Mouse (Mus musculus) kidney, postnatal 0 days (tissue): ENCODE measurements at regions not wholly inside any gene's neighbourhood (a gene's known extent, or its start where the extent isn't known, plus 50 kb on each side); places are given as distances from the start of the nearest gene placed in this dataset.

Experiments
- ATAC-seq: fragments of 200-750 bp; cut with Nextera tagmentation; replicated peaks from 2 replicates; pipeline ENCODE4 v1.8.0; 2017; ENCODE audit warnings: low read depth, moderate number of reproducible peaks, moderate TSS enrichment, moderate library complexity; ENCODE audit not compliant: low FRiP score
- DNase-seq: peaks from one replicate; pipeline ENCODE4 v3.0.0-alpha.2; 2016; ENCODE audit warnings: low spot score
- H3K27ac ChIP-seq: fragments of 300-500 bp; sonication (generic); 2 replicates; pipeline ENCODE4 v1.5.1; 2014; ENCODE audit warnings: mild to moderate bottlenecking
- H3K27me3 ChIP-seq: fragments of 300-500 bp; sonication (generic); 2 replicates; pipeline ENCODE4 v1.6.1; 2014; ENCODE audit warnings: low read length, mixed read lengths; ENCODE audit not compliant: insufficient read depth
- H3K36me3 ChIP-seq: fragments of 300-500 bp; sonication (generic); 2 replicates; pipeline ENCODE4 v1.6.1; 2014; ENCODE audit warnings: low read length, mixed read lengths; ENCODE audit not compliant: insufficient read depth
- H3K4me1 ChIP-seq: fragments of 300-500 bp; sonication (generic); replicated peaks from 2 replicates; pipeline ENCODE4 v1.6.1; 2014; ENCODE audit warnings: antibody characterized with exemption, low read length, mixed read lengths; ENCODE audit not compliant: insufficient read depth
- H3K4me2 ChIP-seq: fragments of 300-500 bp; sonication (generic); 2 replicates; pipeline ENCODE4 v1.6.1; 2014; ENCODE audit warnings: mild to moderate bottlenecking, low read length, moderate library complexity, mixed read lengths
- H3K4me3 ChIP-seq: fragments of 300-500 bp; sonication (generic); replicated peaks from 2 replicates; pipeline ENCODE4 v1.5.1; 2014; ENCODE audit warnings: low read depth, low read length
- H3K9ac ChIP-seq: fragments of 300-500 bp; sonication (generic); 2 replicates; pipeline ENCODE4 v1.6.1; 2014; ENCODE audit warnings: low read depth, low read length
- H3K9me3 ChIP-seq: fragments of 300-500 bp; sonication (generic); replicated peaks from 2 replicates; pipeline ENCODE4 v1.6.1; 2016; ENCODE audit warnings: low read length, inconsistent platforms, mixed read lengths
- CTCF ChIP-seq: IDR thresholded peaks from 2 replicates; pipeline ENCODE4 v1.5.1; 2016; ENCODE audit warnings: antibody characterized with exemption, low read depth, mild to moderate bottlenecking, moderate library complexity
- WGBS: fragments of 180-500 bp; shearing (Covaris S2); extraction: QIAGEN DNeasy Blood & Tissue Kit; methylation state at CpG from one replicate; pipeline ENCODE4 v1.1.7; 2014; 5-methylcytosine and 5-hydroxymethylcytosine counted together

GRCm38 (mm10) chr17:42934068-42934467 lies 57.6 kb upstream of the Cd2ap start:
- no peaks in the 10 kb centered on the region for H3K36me3 ChIP-seq
- DNase-seq = no peak
- H3K27me3 ChIP-seq = no peaks in the 10 kb centered on the region
- no peak overlapping the region for H3K4me3 ChIP-seq
- H3K9ac ChIP-seq = no peak overlapping the region
- H3K4me2 ChIP-seq = no peak overlapping the region
- H3K9me3 ChIP-seq = no peaks in the 10 kb centered on the region
- ATAC-seq = peak; percentile 69
- no peak for TF ChIP-seq CTCF
- H3K4me1 ChIP-seq = no peaks in the 10 kb centered on the region
- H3K27ac ChIP-seq = peak overlapping the region; percentile 51; the same call in 1 of the 2 replicates
- 32% methylated on average over 3 of the region's 3 CpGs for WGBS

- H3K4me1 ChIP-seq = no peaks in the 10 kb centered on the region
- DNase-seq (no peak), ATAC-seq (peak; percentile 52; the same call in 1 of the 2 replicates)
- no peak overlapping the region for H3K9ac ChIP-seq
- WGBS = 40% methylated on average over 7 of the region's 7 CpGs
- peak overlapping the region; percentile 51; the same call in 1 of the 2 replicates for H3K27ac ChIP-seq
- no peak overlapping the region for H3K4me3 ChIP-seq
- H3K36me3 ChIP-seq = no peaks in the 10 kb centered on the region
- TF ChIP-seq CTCF = no peak
- H3K9me3 ChIP-seq = no peaks in the 10 kb centered on the region
- no peaks in the 10 kb centered on the region for H3K27me3 ChIP-seq
- H3K4me2 ChIP-seq = no peak overlapping the region
Measured at GRCm38 (mm10) chr17:42933335-42934004, 57.0 kb upstream of the Cd2ap start.

- no peaks in the 10 kb centered on the region for H3K4me1 ChIP-seq
- H3K4me2 ChIP-seq = no peak overlapping the region
- H3K4me3 ChIP-seq = no peak overlapping the region
- DNase-seq (no peak), ATAC-seq (no peak; the same call in 1 of the 2 replicates)
- 50% methylated on average over 4 of the region's 4 CpGs for WGBS
- H3K9ac ChIP-seq = no peak overlapping the region
- no peaks in the 10 kb centered on the region for H3K9me3 ChIP-seq
- no peak for TF ChIP-seq CTCF
- no peaks in the 10 kb centered on the region for H3K27me3 ChIP-seq
- H3K27ac ChIP-seq = no peak overlapping the region
- no peaks in the 10 kb centered on the region for H3K36me3 ChIP-seq
Measured at GRCm38 (mm10) chr17:42927320-42927719, 50.9 kb upstream of the Cd2ap start.
